Mouse (Mus musculus) kidney, adult 11 months (tissue): ENCODE measurements around the gene Igf1.

ENCODE experiments used
- DNase-seq: peaks from one replicate; pipeline ENCODE4 v3.0.0; 2022

Gene Igf1

DNA sequence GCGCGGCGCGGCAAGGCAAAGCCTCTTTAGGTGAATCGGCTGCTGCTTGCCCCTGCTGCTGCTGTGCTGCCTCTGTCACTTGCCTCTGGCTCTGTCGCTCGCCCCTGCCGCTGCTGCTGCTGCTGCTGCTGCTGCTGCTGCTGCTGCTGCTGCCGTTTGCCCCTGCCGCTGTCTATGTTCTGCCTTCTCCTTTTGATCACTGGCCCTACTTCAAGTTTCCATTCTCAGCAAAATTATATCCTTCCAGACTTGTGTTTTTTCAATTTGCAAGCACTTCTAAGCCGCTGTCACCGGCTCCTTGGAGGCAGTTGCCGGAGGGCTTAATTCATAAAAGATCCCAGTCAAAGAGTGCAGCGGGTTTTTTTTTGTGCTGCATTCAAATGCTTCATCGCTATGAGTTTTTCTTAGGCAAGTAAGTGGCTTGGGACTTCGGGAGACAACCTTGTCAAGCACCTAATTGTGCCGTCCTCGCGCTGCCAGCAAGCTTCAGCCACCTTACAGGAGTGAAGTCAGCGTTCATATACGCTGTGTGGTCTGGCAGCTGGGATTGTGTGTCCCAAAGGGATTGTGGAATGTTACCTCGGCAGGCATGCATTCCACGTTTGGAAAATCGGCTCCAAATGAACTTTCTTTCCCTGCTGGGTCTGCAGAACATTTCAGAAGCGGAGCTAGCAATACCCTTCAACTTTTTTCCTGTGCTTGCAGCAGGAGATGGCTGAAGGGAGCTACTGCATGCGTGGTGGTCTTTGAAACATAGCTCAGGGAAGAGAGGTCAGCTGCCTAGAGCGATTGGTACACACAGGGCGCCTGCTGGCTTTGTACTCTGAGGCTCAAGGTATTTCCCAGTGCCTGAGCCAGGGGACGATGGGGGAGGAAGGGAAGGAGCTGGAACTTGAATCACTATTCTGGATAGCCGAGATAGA lies 2.4 kb downstream of the Igf1 start:
- peak; percentile 19 for DNase-seq

DNA sequence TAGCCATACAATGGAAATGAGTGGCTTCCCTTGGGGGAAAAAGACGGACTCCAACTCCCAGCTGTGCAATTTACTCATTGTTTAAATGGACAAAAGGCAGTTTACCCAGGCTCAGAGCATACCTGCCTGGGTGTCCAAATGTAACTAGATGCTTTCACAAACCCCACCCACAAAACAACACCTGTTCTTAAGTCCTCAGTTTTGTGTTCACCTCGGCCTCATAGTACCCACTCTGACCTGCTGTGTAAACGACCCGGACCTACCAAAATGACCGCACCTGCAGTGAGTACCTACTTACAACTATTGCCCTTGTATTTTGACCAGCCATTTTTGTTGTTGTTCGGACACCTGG lies 3.0 kb downstream of the Igf1 start:
- no peak for DNase-seq

DNA sequence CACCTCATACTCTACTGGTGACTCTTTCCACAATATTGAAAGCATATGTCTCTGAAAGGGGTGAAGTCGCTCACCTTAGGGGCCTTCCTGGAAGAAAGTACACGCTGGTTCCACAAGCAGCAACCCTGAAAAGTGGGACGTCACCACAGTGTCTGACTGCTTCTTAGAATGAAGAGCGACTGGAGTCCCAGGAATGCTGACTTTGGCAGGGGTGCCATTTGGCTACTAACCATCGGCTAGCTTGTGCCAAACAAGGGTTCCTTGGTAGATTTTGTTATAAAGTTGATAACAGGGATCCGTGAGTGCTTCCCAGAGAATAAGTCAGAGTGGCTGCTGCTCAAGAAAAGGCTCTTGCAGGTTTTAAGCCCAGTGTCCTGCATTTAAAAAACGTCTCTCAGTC lies 4.8 kb downstream of the Igf1 start:
- DNase-seq = no peak

DNA sequence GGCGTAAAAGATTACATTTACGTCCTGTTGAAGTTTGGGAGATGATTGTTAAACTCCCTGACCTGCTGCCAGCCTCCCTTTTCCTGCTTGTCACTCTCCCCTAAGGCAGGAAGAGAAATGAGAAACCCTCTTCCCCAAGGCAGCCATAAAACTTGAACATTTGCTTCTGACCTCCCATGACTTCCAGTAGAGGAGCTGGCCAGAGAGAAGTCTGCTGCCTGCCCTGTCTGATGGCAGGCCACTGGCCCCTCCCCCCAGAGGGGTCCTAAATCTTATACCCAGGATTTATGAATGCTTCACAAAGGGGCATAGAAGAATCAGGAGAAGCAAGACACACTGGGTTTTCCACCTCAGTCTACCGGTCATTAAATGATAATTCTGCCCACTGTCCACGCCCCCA lies 5.3 kb downstream of the Igf1 start:
- peak; percentile 27 for DNase-seq

DNA sequence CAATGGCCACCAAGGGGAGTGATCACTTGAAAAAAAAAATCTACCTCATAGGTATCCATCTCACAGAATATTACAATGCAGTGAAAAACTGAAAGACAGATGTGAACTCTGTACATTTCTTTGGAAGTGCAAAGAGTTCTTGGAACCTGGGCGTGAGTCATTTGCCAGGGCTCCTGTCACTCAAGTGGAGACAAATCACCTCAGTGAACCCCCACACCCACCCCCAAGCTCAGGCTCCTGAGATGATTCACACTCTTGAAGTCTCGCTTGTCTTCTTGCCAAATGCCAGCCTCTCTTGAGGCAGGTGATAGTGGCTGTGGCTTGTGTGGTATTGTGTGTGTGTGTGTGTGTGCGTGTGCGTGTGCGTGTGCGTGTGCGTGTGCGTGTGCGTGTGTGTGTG lies 7.6 kb downstream of the Igf1 start:
- DNase-seq = no peak

DNA sequence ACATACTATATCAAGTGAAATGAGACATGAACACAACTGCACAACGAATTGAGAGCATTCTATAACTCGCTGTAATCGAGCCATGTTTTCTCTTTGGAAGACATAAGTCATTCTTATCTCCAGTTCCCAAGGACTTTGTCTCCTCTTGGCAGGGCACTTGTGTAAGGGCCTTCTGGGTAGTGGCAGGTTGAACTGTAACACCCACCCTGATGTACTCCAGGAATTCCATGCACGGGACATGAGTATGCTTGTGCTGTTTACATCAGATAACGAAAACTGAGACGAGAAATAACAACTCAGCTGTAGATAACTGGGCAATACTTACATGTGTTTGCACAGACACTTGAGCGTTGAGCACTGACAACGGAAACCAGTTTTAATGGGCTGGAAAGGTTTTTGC lies 8.4 kb downstream of the Igf1 start:
- no peak for DNase-seq

DNA sequence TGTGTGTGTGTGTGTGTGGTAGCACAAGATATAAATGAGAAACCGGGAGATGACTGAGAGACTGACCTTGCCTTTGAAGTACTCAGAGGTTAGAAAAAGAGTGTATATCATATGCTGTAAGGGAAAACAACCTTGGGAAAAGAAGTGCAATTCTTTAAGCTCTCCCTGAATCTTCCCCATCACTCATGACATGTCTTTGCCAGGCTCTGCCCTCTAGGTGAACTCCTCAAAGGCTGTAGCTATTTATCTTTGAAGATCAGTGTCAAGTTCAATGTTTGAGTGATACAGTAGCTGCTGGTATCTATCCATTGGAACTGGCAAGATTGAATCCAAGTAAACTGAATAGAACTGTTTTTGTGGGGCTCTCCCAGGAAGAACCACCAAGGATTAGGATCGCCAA lies 9.2 kb downstream of the Igf1 start:
- no peak for DNase-seq

DNA sequence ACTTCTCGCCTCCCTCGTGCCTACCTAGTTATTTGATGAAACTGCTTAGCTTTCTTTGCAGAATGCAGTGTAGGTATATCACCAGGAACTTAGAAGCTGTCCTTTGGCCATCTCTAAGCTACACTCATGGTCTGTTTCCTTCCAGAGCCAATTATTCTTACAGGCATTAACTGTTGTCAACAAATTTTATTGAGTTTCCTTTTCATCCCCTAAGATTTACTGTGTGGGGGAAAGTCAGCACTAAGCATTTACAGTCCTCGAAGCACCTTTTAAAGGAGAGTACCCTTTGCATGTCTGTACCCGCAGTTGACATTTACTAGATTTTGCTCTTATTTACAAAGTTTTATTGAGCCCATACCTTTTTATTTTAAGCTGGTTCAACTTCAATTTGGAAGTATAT lies 9.6 kb downstream of the Igf1 start:
- no peak for DNase-seq

DNA sequence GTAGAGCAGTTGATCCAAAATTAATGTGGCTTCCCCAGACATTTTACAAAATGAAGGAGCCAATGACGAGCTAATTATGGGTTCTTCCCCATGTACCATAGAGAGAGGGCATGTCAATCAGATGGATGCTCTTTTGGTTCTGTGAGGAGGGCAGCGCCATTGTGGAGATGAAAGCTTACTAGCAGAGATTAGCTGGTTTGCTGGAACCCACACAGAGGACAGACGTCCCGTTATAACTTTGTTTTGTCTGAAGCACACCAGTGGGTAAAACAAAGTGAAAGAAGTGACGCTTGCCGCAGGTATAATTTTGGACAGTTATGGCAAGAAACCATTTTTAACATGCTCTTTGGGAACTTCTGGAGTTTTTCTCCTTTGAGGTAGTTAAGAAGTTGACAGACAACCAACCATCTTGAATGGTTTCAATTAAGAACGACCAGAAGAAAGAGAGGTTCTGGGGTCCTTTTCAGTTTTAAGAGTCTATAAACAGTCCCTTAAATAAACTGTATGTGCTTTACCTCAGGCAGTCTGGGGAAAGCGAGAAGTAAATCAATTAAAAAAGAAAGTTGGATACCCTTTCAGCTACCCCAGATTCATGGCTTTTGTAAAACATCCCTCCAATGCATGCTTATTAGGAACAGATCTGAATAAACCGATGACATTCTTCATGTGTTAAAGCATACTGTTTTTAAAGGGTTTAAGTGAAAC lies 10.4 kb downstream of the Igf1 start:
- no peak for DNase-seq

DNA sequence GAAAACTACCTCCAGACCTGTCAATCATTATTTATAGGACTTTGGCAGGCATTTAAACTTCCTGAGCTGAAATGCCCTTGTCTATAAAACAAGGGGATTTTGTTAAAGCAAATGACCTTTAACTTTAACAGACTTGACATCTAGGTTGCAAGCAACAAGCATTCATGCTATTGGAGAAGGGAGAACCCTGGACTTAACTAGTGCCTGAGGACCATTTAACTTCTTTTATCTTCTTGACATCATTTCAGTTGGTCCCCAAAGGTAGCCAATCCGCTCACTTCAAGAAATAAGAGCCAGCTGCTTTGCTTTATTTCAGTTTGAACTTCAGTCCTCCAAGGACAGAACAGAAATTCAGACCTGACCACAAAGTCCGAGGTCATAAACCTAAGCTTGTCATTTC lies 11.1 kb downstream of the Igf1 start:
- no peak for DNase-seq

DNA sequence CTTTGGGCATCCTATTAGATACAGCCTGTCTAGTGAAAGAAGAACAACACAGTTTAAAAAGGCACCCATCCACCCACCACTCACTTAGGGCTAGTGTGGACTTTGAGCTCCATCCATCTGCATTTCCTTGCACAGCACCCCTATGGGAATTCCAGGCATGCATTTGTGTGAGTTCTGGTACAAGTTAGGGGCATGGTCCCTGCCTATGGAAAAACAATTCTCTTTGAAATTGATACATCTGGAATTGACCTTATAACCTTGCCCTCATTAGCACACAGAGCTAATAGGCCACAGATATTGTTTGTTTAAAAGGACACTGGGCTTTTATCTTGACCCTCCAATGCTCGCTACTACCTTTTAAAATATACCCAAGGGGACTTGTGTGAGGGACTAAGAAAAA lies 11.6 kb downstream of the Igf1 start:
- DNase-seq = no peak

DNA sequence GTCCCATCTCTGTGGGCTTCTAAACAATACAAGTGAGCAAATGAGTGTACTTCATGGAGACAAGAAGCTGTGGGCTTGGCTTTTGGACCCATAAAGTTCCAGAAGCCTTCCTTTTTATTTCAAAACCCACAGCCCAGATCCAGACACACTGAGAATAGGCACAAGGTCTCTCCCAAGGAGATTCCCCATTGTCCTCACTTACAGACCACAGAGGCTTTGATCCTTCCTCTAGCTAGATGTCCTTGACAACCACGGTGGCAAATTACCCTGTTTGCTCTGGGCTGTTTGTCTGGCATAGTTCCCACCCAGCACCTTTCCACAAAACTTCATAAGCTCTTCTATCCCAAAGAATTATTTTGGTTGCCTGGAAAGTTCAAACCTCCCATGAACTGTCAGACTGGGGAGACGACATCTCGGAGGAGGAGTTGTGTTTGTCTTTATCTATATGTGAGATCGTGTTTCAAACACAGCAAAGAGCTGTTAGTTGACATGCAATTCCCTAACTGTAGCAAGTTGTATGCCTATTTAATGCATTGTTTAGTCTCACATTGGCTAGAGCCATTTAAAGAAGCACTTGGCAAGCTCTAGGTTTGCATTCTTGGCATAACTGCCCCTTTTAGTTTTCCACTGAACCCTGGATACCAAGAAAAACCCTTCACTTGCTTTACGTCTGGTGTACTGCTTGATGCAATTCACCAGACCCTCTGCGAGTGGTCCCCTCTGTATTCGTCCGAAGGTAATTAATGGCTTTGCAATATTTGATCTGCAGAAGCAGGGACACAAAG lies 14.0 kb downstream of the Igf1 start:
- DNase-seq = peak; percentile 49

DNA sequence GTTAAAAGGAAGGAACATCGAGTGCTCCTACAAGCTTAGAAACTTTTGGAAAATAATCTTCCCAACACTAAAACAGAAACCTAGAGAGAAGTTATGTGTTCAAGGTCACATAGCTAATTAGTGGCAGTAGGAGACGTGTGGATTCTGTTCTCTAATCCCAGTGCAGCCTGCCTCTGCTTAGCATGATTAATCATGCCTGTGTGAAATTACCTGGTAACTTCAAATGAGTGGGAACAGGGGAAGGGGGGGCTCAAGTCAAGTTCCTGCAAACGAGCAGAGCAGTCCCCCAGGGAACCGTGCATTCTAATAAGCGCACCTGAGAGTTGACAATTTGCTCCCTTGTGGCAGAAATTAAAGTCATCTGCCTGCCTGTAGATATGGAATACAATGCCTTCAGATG lies 14.8 kb downstream of the Igf1 start:
- peak; percentile 24 for DNase-seq

DNA sequence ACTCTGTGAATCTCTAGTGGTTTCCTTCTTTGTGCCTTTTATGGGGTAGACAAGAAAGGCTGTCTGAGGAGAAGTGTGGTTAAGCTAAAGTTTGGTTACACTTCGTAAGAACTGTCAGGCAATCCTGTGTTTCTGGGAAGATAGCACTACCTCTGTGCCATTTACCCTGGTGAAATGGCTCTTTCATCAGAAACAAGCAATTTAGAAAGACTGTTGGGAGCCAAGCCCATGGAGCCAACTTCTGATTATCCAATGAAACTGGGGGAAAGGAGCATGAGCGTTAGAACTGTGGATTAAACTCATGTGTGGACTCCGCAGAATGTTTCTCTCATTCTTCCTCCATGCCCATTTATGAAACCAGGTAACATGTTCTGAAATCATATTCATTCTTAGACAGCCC lies 15.5 kb downstream of the Igf1 start:
- no peak for DNase-seq

DNA sequence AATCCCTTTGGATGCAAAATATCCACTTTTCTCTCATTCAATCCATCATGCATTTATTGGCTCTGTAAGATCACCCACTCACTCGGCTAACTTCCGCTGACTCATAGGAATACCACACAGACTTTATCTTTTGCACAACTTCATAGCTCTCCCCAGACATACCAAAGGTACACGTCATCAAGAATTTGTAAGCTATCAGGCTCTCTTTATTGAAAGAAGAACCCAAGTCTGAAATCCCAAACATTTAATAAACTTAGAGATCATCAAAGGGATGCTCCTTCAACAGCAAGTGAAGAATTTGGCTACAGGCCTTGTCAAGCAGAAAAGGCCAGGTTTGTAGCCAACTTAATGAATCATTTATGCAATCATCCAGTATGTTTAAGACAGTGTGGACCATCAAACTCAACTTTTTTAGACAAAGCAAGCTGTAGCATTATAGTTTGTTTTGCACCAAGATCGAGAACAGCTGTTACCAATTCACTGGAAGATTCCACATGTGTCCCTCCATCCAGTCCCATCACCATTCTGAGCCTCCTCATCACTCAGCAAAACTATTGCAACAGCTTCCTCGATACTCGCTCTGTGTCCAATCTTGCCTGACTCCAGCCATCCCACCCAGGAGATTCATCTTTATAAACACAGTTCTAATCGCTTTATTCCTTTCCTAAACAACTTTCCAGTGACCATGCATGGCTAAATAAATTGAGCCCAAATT lies 22.2 kb downstream of the Igf1 start:
- DNase-seq = no peak

DNA sequence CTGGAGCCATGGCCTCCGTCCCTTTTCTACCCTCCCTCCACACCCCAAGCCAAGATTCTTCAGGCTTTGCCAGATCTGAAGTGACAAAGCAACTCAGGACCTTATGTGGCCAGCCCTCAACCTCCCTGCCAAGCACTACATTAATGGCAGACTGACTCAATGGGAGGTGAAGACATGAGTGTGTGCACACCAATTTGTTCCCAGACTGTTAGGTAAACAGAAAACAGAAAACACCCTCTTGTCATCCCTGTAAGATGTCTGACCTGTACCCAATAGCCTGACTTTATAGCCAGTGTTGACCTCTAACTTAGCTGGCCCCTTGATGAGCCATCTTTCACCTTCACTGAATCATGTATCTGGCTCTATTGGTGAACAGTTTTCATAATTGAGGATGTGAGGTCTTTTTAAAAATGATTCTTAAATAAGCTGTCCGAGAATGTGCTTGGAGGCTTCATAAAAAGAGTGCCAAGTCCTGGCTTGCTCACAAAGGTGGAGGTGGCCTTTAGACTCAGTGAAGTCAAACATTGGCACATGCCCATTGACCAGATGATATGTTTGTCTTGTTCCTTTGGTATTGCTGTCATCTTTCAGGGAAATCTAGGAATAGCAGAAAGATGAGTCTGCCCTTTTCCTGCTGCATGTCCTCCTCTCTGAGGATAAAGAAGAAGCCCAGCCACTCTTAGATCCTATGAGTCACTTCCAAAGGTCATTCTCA lies 27.4 kb downstream of the Igf1 start:
- no peak for DNase-seq

DNA sequence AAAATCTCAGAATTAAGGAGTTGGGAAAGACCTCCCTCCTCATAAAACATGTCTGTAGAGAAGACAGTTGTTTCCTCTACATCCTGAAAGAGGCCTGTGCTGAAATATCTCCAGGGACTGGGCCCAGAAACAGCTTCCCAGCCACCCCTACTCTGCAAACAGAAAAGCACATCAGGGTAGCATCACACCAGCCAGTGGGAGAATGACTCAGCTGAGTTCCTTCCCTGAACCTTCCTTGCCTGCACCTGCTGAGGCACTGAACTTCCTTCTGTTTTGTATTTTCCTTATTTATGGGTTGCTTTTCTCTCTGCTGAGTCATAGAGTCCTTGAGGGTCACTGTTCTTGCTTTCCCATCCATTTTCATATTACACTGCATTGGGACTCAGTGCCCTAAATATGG lies 31.8 kb downstream of the Igf1 start:
- no peak for DNase-seq

DNA sequence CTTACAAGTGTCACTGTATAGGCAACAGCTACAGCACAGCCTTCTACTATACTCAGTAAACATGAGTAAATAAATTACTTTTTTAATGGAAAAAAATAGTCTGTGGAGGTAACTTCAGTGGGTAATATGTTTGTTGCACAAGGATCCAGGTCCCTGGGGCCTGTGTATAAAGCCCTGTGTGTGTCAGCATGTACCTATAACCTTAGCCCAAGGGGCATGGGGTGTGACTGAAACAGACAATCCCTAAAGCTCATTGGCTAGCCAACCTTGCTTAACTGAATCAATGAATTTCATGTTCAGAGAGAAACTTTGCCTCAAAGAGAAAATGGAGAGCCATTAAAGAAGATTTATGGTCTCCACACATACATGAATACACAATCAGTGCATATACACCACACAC lies 34.2 kb downstream of the Igf1 start:
- DNase-seq = no peak

DNA sequence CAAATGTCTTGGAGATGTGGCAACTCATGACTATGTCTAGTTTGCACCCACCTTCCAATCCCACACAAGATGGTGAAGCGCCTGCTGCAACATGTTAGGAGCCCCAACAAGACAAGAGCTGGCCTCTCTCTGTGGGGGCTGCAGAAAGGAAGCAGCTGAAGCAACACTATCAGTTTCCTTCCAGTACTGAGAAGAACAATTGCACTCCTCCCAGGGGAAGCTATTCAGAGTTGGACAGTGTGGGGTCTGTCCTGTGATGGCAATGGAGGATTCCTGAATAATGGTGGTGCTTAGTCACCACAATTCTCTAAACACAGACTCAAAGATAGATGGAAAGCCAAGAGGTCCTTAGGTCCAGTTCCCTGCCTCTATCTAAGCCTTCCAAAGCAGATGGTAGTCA lies 35.2 kb downstream of the Igf1 start:
- DNase-seq = no peak

DNA sequence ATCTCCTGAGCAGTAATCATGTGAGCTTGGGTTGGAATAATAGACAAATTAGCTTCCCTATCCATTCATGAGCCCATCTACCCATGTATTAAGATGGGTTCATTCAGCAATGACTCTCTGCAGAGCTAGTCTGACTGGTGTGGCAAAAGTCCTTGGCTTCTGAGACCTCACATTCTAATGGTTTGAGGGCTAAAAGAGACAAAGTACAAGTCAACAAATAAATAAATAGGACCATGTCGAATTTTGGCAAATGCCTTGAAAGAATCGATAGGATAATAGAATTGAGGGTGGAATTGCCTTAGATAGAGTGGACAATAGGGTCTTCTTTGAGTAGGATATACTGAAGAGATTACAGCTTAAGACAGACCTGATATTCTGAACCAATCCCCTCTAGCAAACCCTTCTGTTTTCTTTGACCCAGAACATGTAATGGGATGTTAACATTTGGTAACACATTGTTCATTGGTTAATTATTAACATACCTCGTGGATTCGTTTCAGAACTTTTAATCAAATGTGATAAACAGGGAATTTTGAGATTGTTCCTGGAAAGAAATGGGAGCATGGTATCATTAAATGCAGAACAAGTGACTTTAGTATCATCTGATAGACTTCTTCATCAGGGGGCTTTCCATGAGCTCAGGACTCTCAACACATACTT lies 36.5 kb downstream of the Igf1 start:
- DNase-seq = no peak

DNA sequence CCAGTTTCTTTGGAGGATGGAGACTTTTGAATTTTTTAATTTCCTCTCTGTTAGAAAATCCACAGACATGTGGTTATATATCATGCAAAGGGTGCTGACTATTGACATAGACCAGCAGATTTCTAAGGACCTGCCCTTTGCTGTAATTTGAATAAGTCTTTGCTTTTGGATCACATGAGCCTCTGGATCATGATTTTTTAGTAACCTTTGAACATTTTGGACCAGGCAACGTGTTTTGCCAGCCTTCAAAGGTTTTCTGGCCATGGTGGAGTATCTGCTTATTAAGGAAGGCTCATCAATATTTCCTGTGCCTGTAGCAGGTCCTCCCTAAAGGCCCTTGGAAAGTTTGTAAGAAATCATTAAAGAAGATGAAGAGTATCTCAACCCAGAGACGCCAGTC lies 37.3 kb downstream of the Igf1 start:
- no peak for DNase-seq

DNA sequence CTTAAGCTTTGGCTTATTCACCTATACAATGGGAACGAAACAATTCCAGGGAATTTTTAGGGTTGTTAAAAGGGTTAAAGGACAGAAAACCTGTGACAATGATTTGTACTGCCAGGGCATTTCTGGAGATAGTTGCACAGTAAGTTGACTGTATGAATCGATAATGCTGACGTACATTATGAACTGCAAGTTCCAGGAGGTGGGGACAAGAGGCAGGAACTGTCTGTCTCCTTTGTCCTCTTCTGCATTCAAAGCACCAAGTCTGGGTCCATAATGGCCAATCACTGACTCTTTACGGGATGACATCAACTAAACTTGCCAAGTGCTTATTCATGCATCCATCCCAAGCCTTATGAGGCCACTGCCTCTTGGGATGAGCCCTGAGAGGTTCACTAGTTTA lies 39.3 kb downstream of the Igf1 start:
- DNase-seq = no peak
